Mouse (Mus musculus): ENCODE results near the gene Cfap20. TPM values are rescaled to one million over a fixed set of nuclear protein-coding genes. Genes with fewer than 3 reads are reported as not detected.
"Not testable (repeated sequence)": the region's sequence is repeated elsewhere in the genome, so short reads cannot be mapped to it uniquely, and the experiment has no call there.

Gene Cfap20
- polyA plus RNA-seq, 1 experiment from 2014 or later = 148 TPM

- ATAC-seq (ENCODE audit: insufficient number of reproducible peaks, insufficient read depth, low FRiP score, low TSS enrichment) = no peak
- no peak overlapping the region for H3K4me2 ChIP-seq (replicated peaks)
- WGBS = 77% methylated on average over 5 of the region's 5 CpGs
Observed at GRCm38 (mm10) chr8:95386037-95386436, 48.6 kb downstream of the Cfap20 start.

DNA sequence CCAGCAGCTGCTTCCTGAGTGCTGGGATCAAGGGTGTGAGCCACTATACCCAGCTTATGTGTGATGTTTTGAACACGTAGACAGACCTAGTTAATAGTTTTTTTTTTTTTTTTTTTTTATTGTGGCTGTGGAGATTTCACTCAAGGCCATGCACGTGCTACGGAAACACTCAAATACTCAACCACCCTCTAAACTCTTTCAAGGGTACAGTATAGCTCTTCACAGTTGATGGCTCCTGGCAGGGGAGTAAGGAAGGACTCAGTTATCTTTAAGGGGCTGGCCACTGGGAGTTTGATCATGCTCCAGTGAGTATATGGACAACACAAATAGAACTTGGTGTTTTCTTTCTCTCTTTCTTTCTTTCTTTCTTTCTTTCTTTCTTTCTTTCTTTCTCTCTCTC is 50.2 kb downstream of the Cfap20 start:
- 91% methylated on average over 3 of the region's 3 CpGs for WGBS
- no peak overlapping the region for H3K4me2 ChIP-seq (replicated peaks)
- H3K27me3 ChIP-seq = no peaks in the 10 kb centered on the region
- no peaks in the 10 kb centered on the region for H3K9me3 ChIP-seq
- no peaks in the 10 kb centered on the region for H3K4me1 ChIP-seq
- H3K36me3 ChIP-seq = no peaks in the 10 kb centered on the region
- no peak overlapping the region for H3K27ac ChIP-seq
- no peak for ATAC-seq (ENCODE audit: insufficient number of reproducible peaks, insufficient read depth, low FRiP score, low TSS enrichment)
- no peak overlapping the region for H3K4me3 ChIP-seq
- no peak overlapping the region for H3K9ac ChIP-seq

More at GRCm38 (mm10) chr8:95386037-95386436, 48.6 kb downstream of the Cfap20 start:
- Histone ChIP-seq H3K36me3 (no peaks in the 10 kb centered on the region), H3K4me1 (no peaks in the 10 kb centered on the region), H3K27me3 (no peaks in the 10 kb centered on the region), H3K9me3 (no peaks in the 10 kb centered on the region), H3K9ac (no peak overlapping the region), H3K27ac (no peak overlapping the region), H3K4me3 (no peak overlapping the region)

GRCm38 (mm10) chr8:95381595-95381994 is 53.1 kb downstream of the Cfap20 start:
- 85% methylated on average over 3 of the region's 3 CpGs for WGBS
- ATAC-seq (ENCODE audit: insufficient number of reproducible peaks, insufficient read depth, low FRiP score, low TSS enrichment) = no peak

DNA sequence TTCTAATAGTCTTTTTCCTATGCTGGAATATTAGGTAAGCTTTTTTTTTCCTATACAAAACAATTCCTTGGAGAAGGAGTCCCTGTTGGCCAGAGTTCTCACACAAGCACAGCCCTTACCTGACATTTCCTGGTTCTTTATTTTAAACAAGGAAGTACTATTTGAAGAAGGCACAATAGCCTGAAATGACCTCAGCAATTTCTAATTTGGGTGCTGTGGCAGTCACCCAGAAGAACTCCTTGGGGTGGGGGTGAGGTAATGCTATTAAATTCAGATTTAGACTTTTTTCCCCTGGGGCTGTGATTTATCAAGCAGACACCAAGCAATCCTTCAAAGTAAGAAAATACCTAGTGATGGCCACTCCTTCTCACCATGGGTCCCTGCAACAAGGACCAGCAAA is 53.7 kb downstream of the Cfap20 start:
- no peaks in the 10 kb centered on the region for H3K36me3 ChIP-seq
- H3K27me3 ChIP-seq = no peaks in the 10 kb centered on the region
- no peak overlapping the region for H3K4me3 ChIP-seq
- H3K9me3 ChIP-seq = no peaks in the 10 kb centered on the region
- no peak overlapping the region for H3K4me2 ChIP-seq (replicated peaks)
- no peak overlapping the region for H3K9ac ChIP-seq
- 0 out of 2 replicates have a peak, but pooled peaks cover 8% of the 10 kb centered on the region for H3K4me1 ChIP-seq
- ATAC-seq (ENCODE audit: insufficient number of reproducible peaks, insufficient read depth, low FRiP score, low TSS enrichment) = no peak
- H3K27ac ChIP-seq = no peak overlapping the region

More at GRCm38 (mm10) chr8:95381595-95381994, 53.1 kb downstream of the Cfap20 start:
- Histone ChIP-seq H3K9ac (no peak overlapping the region), H3K9me3 (no peaks in the 10 kb centered on the region), H3K27ac (no peak overlapping the region), H3K4me3 (no peak overlapping the region), H3K4me1 (0 out of 2 replicates have a peak, but pooled peaks cover 8% of the 10 kb centered on the region), H3K36me3 (no peaks in the 10 kb centered on the region), H3K27me3 (no peaks in the 10 kb centered on the region), H3K4me2 (replicated peaks) (no peak overlapping the region)

DNA sequence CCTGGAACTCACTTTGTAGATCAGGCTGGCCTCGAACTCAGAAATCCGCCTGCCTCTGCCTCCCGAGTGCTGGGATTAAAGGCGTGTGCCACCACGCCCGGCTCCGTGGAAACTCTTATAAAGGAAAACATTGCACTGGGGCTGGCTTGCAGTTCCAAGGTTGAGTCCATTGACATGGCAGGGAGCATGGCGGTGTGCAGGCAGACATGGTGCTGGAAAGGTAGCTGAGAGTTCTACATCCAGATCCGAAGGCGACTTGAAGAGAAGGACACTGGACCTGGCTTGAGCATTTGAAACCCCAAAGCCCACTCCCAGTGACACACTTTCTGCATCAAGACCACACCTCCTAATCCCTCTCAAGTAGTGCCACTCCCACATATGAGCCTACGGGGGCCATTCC is 55.7 kb downstream of the Cfap20 start:
- H3K4me3 ChIP-seq; H3K9me3 ChIP-seq; ATAC-seq (ENCODE audit: insufficient number of reproducible peaks, insufficient read depth, low FRiP score, low TSS enrichment); H3K4me2 ChIP-seq (replicated peaks); H3K9ac ChIP-seq; H3K36me3 ChIP-seq; H3K27ac ChIP-seq; H3K4me1 ChIP-seq; H3K27me3 ChIP-seq: not testable (repeated sequence)
- WGBS = 94% methylated on average over 11 of the region's 11 CpGs

DNA sequence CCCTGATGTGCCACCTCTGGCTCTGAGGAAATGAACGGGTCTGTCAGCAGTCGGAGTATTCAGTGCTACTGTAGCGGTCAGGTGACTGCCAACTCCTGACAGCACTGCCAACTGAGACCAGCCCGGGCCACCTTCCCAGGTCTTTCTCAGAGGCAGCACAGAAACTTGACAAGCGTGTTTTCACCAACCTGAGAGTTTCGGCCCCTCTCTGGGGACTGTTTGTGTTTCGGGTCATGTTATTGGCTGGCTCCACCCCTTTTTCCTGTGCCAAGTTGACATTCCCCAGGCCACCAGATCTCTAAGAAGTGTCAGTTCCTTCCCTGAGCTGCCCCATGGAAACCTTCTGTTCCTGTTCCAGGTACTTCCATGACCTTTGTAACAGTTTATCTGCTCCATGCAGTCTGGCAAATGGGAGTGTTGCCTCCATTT is 56.8 kb downstream of the Cfap20 start:
- Histone ChIP-seq H3K27ac (no peak overlapping the region; the same call in 1 of the 2 replicates), H3K9me3 (no peaks in the 10 kb centered on the region), H3K9ac (no peak overlapping the region), H3K27me3 (no peaks in the 10 kb centered on the region), H3K4me1 (0 out of 2 replicates have a peak, but pooled peaks cover 8% of the 10 kb centered on the region), H3K36me3 (no peaks in the 10 kb centered on the region), H3K4me3 (no peak overlapping the region), H3K4me2 (replicated peaks) (no peak overlapping the region)
- 35% methylated on average over 7 of the region's 7 CpGs for WGBS
- ATAC-seq (ENCODE audit: insufficient number of reproducible peaks, insufficient read depth, low FRiP score, low TSS enrichment) = no peak; the same call in 1 of the 2 replicates

DNA sequence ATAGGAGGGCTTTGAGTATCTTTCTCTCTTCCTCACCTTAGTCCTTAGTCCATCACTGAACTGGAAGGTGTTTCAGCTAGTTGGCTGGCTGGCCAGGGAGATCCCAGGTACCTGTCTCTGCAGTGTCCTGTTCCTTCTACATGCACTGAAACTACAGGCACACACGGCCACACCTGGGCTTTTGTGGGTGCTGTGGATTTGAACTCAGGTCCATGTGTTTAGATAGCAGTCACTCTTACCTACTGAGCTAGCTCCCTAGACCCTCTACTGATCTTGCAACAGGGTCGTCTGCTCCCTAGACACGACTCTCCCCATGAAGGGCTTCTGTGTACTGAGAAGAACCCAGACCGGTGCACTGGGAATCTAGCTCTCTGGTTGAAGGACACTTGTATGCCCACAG is 57.6 kb downstream of the Cfap20 start:
- Histone ChIP-seq H3K4me1 (0 out of 2 replicates have a peak, but pooled peaks cover 8% of the 10 kb centered on the region), H3K27me3 (no peaks in the 10 kb centered on the region), H3K4me2 (replicated peaks) (no peak overlapping the region), H3K9me3 (no peaks in the 10 kb centered on the region), H3K27ac (no peak overlapping the region), H3K36me3 (peaks cover 3% of the 10 kb centered on the region; the same call in 1 of the 2 replicates), H3K4me3 (no peak overlapping the region), H3K9ac (no peak overlapping the region)
- ATAC-seq (ENCODE audit: insufficient number of reproducible peaks, insufficient read depth, low FRiP score, low TSS enrichment) = no peak
- WGBS = 80% methylated on average over 4 of the region's 4 CpGs

- H3K4me1 ChIP-seq = 0 out of 2 replicates have a peak, but pooled peaks cover 8% of the 10 kb centered on the region
- 80% methylated on average over 12 of the region's 12 CpGs for WGBS
- H3K4me3 ChIP-seq = no peak overlapping the region
- H3K27me3 ChIP-seq = no peaks in the 10 kb centered on the region
- H3K9ac ChIP-seq = no peak overlapping the region
- H3K4me2 ChIP-seq (replicated peaks) = no peak overlapping the region
- no peak for ATAC-seq (ENCODE audit: insufficient number of reproducible peaks, insufficient read depth, low FRiP score, low TSS enrichment)
- H3K36me3 ChIP-seq = peaks cover 5% of the 10 kb centered on the region; the same call in 1 of the 2 replicates
- no peaks in the 10 kb centered on the region for H3K9me3 ChIP-seq
- no peak overlapping the region for H3K27ac ChIP-seq
Observed at GRCm38 (mm10) chr8:95376309-95376999, 58.2 kb downstream of the Cfap20 start.

DNA sequence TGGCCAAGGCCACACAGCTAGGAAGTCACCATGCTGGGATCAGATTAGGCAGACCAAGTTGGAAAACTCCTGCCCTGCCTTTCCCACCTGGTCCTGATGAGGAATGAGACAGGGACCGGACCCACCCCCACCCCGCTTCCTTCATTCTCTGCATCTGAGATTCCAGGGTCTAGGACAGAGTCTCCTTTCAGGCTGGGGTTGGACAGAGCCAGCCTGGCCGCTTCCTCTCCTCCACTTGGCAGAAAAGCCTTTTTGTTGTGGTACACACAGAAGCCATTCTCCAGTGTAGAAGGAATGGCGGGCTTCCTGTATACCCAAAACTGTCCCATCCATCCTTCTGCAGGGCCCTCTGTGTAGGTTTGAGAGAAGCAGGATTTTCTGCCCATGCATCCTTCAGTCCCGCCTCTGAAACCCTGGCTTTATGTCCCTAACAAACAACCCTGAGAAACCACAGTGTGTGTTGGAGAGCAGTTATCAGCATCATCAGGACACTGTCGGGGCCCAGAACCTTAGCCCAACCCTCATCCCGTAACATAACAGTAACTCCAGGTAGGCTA is 59.2 kb downstream of the Cfap20 start:
- Histone ChIP-seq H3K9ac (no peak overlapping the region), H3K4me1 (0 out of 2 replicates have a peak, but pooled peaks cover 8% of the 10 kb centered on the region), H3K4me3 (no peak overlapping the region), H3K36me3 (peaks cover 5% of the 10 kb centered on the region), H3K9me3 (no peaks in the 10 kb centered on the region), H3K4me2 (replicated peaks) (no peak overlapping the region), H3K27ac (no peak overlapping the region), H3K27me3 (no peaks in the 10 kb centered on the region)
- 52% methylated on average over 7 of the region's 7 CpGs for WGBS
- ATAC-seq (ENCODE audit: insufficient number of reproducible peaks, insufficient read depth, low FRiP score, low TSS enrichment) = no peak

DNA sequence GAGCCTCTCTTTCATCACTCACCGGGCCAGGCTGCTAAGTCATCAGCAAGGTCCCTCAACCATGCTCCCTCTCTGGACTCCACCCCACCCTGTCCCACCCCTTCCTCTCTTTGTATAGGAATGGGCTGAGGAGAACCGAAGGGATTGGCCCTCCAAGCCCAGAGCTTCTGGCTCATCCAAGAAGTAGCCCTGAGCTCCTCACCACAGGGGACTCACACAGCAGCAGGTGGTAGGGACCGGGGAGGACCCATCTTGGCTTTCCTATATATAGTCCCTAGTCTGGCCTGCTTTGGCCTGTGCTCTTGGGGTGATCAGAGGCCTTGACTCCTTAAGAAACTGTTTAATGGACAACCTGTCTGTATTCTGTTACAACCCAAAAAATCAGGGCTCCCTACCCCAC is 60.2 kb downstream of the Cfap20 start:
- WGBS = 82% methylated on average over 3 of the region's 3 CpGs
- no peak overlapping the region for H3K4me2 ChIP-seq (replicated peaks)
- H3K27ac ChIP-seq = no peak overlapping the region
- ATAC-seq (ENCODE audit: insufficient number of reproducible peaks, insufficient read depth, low FRiP score, low TSS enrichment) = no peak
- H3K27me3 ChIP-seq = no peaks in the 10 kb centered on the region
- no peak overlapping the region for H3K4me3 ChIP-seq
- H3K9me3 ChIP-seq = no peaks in the 10 kb centered on the region
- H3K9ac ChIP-seq = no peak overlapping the region
- H3K4me1 ChIP-seq = peaks cover 15% of the 10 kb centered on the region
- peaks cover 9% of the 10 kb centered on the region for H3K36me3 ChIP-seq

- Histone ChIP-seq H3K36me3 (peaks cover 10% of the 10 kb centered on the region), H3K27me3 (no peaks in the 10 kb centered on the region), H3K27ac (no peak overlapping the region), H3K9ac (no peak overlapping the region), H3K4me3 (no peak overlapping the region), H3K9me3 (no peaks in the 10 kb centered on the region), H3K4me2 (replicated peaks) (no peak overlapping the region), H3K4me1 (peaks cover 17% of the 10 kb centered on the region)
- ATAC-seq (ENCODE audit: insufficient number of reproducible peaks, insufficient read depth, low FRiP score, low TSS enrichment) = no peak
- 68% methylated on average over 12 of the region's 12 CpGs for WGBS
Observed at GRCm38 (mm10) chr8:95373389-95374002, 61.2 kb downstream of the Cfap20 start.
